Mouse (Mus musculus) megakaryocyte, adult 5-6 weeks (primary cell): ENCODE data around the gene Pus10. TPM values are rescaled to one million over a fixed set of nuclear protein-coding genes. Genes with fewer than 3 reads are reported as not detected.

Source experiments
- ATAC-seq: 2 replicates; pipeline ENCODE4 v1.8.0; 2016; ENCODE audit warnings: mild to moderate bottlenecking, inconsistent platforms; ENCODE audit not compliant: poor library complexity, severe bottlenecking
- total RNA-seq, 2 experiments: library from RNA; stranded (forward) in 1 of 2; stranded (reverse) in 1 of 2; fragments of 153-499, 151-499 nt in 1 of 2; fragments of 221-1000, 200-1000 nt in 1 of 2; gene quantifications; 2 replicates each; pipeline versions ENCODE4 v1.2.3 to v1.2.4; 2015 to 2017

Pus10 gene
- 14.6 and 21.5 TPM in 2 replicates for total RNA-seq (2015)
- total RNA-seq (2017): 26.0 and 31.1 TPM in 2 replicates

DNA sequence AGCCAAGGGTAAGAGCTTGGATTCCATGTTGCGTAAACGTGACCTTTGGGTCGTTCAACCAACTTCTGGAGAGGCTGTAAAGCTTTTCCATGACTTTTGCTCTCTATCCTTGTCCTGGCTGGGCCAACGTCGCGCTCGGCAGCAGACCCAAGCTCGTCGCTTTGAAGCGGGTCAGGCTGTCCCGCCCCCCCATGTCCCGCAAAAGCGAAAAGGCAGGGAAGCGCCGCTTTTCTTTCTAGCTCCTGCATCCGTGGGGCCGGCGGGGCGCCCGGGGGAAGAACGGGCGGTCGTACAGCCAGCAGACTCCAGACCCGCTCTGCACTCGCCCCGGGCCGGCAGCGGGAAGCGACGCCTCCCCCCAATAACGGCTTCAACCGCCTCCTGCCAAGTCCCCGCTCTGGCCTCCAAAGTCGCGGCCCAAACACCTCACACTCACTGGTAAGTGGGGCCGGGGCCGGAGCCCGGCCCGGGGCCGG is at the start of gene Pus10:
TSS of gene Pus10 (plus strand) at position 364 of the 476 bp plus-strand sequence.
- ATAC-seq: peak; percentile 32

GRCm38 (mm10) chr11:23618995-23619394 is 46.5 kb upstream of the Pus10 start:
- ATAC-seq: no peak

- ATAC-seq: no peak
Observed at GRCm38 (mm10) chr11:23630664-23631063, 34.8 kb upstream of the Pus10 start.

DNA sequence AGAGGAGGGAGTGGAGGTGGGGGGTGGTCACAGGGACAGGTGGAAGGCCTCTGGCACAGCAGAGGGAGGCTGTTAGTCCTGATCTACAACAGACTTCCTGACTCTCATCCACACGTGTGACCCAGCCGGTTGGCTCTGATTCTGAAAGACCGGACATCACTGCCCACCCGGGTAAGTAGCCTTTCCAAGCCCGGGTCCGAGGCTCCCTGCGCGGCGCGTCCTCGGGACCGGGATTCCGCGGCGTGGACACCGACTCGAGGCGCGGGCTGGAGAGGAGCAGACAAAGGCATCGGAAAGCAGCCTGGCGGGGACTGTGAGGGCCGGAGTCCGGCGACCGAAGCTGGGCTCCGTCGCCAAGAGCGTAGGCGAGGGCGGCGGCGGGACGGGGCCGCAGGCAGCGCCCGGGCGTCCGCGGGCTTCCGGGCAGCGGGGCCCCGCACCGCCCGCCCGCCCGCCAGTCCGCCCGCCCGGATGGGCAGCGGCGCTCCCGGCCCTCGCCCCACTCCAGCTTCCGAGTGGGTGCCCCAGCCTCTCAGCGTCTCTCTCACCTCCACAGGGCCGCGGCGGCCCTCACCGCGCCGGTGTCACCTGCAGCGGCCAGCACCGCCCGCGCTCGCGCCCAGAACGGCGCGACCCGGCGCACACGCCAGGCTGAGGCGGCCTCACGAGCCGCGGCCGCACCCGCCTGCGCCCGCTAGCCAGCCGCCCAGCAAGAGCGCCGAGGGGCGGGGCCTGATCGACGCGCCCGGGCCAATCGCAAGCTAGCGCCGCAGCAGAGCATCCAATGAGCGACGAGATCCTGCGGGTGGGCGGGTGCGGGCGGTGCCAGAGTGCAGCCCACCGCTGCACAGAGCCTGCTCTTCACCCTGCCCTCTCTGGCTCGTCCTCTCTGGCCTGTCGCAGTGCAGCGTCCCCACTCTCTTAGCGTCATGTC is 32.3 kb upstream of the Pus10 start, which contains the start of gene 0610010F05Rik:
TSS of gene 0610010F05Rik (minus strand) at position 695 of the 934 bp plus-strand sequence.
- ATAC-seq: peak; percentile 98

DNA sequence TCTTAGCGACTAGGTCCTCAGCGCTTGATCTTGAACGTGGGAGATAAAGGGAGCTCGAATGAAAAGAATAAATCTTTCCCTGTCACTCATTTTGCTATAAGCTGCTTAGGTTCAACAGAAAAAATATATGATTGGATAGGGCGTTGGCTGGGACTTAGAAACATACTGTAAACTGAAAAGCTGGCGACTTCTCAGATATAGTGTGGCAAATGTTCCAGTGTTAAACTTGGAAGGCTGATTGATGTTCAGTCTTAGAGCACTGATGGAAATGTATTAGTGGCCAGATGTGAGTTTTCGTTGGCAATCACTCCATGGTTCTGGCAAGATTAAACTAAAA is 31.6 kb upstream of the Pus10 start:
- ATAC-seq: no peak

GRCm38 (mm10) chr11:23634573-23634972 is 30.9 kb upstream of the Pus10 start:
- no peak for ATAC-seq

GRCm38 (mm10) chr11:23647431-23647830 is 18.0 kb upstream of the Pus10 start:
- ATAC-seq: no peak

DNA sequence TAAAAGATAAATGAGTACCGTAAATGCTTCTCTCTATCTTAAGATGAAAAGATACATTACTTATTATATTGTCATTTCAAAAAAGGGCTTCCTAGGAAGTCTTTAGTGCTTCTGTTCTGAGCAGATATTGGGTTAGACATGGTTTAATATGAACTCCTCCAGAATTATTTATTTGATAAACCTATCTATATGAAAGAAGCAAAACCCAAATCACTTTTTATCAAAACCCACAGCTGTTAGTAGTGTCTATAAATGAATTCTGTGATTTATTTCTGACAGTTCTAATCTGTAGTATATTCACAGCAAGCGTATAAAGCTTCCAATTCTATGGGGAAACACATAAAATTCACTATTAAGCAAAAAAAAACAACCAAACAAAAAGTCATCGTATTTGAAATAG is 17.6 kb upstream of the Pus10 start:
- no peak for ATAC-seq

- ATAC-seq: no peak
Observed at GRCm38 (mm10) chr11:23653666-23654065, 11.8 kb upstream of the Pus10 start.

GRCm38 (mm10) chr11:23657791-23658190 is 7.7 kb upstream of the Pus10 start:
- ATAC-seq: no peak

DNA sequence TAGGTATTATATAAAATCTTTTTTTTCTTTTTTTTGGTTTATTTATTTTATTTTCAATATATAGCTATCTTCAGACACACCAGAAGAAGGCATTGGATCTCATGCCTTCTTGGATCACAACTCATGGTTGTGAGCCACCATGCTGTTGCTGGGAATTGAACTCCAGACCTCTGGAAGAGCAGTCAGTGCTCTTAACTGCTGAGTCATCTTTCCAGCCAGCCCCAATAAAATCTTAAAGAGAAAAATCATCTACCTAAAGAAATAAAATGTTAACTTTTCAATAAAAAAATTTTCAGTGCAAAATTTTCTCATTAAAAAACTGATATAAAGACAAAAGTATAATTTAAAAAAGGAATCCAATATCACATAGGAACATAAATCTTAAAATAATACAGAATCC is 1.2 kb upstream of the Pus10 start:
- no peak for ATAC-seq

DNA sequence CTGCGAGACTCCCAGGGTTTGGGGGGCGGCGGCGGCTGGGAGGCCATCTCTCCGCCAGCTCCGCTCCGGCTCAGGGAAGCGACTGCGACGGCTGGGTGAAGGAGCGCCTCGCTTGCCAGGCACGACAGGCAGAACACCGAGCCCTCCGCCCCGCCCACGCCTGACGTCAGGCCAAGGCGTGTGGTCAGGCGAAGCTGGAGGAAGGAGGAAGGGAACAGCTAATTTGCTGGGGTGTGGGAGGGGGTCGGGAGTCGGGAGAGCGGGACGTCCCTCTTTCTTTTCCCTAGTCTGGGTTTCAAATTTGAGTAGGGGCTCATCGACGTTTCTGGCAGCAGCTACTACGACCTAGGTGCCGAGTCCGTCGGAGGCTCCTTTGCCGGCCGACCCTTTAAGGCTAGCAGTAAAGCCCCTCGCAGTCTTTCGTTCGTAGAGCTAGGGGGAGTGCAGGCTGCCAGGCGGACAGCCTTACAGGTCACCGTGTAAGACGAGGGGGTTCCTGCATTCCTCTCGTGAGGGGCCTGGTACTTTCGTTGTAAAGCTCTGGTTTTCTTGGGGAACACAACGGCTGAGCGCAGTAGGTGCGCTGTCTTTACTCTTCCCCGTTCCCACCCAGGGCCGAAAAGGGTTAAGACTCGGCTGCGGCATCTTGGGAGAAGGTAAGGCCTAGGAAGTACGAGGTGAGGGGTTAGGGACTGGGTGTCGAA is 476 bp downstream of the Pus10 start, which contains the start of gene Pex13:
TSS of gene Pex13 (minus strand) at position 162 of the 704 bp plus-strand sequence.
- peak; percentile 95 for ATAC-seq

DNA sequence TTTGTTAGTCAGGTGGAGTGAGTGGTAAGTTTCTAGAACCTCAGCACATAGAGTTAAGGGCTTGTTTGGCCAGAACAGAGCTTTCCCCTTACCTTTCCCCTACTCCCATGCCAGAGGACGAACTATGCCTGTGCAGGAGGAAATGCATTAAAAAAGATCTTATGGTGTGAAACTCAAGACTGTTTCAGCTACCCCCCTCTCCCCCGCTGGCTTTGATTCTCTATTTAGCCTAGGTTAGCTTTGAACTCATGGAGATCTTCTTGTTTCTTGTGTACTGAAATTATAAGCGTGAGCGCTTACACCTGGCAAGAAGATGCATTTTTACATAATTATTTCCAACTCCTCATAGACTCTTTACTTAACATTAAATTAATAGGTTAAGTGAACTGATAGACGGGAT is 1.1 kb downstream of the Pus10 start:
- no peak; the same call in 1 of the 2 replicates for ATAC-seq

DNA sequence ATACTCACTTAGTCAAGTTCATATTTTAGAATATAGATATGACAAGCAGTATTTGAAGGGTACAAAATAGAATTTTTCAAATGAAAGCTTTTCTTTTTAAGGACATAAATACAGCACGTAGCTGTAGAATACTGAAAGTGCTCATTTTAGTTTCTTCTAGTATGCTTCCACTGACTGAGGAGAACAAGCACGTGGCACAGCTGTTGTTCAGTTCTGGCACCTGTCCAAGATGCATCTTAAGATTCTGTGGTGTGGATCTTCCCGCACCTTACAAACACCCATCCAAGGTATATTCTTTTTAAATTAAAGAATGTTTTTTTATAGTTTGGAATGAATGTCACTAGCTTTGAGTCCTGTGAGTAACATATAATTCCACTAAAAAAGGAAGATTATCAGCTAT is 1.7 kb downstream of the Pus10 start:
- ATAC-seq: no peak

DNA sequence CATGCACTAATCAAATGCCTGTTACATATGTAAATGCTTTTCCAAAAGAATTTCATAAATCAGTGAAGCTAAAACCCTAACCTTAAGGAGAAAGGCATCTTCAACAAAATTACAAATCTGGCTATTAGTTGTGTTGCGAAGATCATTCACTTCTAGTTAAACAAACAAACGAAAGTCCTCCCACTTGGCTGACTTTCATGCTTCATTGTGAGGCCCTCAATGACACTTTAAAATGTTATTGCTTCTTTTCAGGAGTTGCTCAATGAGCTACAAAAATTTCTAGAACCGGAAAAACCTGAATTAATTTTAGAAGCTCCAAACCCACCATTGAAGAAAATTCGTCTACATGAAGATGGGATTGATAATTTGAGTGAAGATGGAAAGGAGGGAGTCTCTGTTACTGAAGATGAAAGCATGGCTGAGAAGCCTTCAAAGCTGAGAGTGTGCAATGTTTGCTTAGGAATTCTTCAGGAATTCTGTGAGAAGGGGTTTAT is 6.8 kb downstream of the Pus10 start:
- no peak for ATAC-seq

GRCm38 (mm10) chr11:23676100-23676499 is 10.6 kb downstream of the Pus10 start:
- no peak for ATAC-seq

DNA sequence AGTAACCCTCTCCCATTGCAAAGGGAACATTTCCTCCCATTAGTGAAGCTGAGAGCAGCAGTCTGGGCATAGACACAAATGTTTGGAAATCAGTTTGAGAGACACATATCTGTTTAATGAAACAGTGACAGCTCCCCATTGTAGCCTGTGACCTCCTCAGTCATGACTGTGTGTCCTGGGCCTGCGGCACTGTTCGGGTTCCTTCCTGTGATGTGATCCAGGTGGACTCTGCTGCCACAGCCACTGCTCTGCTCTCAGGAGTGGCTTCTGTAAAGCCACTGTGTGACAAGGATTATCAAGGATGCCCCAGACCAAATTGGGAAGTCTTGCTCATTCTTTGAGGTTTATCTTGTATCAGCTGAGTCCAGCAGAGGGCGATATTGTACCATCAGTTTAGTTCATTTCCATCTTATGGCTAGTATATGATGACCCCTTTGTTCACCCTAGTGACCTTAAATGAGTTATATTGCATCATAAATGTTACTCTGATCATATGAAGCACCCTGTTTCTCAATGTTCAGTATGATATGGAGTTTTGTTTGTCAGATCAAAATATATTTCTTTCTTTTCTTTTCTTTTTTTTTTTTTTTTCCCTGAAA is 13.7 kb downstream of the Pus10 start:
- ATAC-seq: peak; percentile 96

- ATAC-seq: no peak
Observed at GRCm38 (mm10) chr11:23680435-23680950, 15.0 kb downstream of the Pus10 start.

GRCm38 (mm10) chr11:23682561-23682960 is 17.1 kb downstream of the Pus10 start:
- peak; percentile 29; the same call in 1 of the 2 replicates for ATAC-seq

GRCm38 (mm10) chr11:23686671-23687070 is 21.2 kb downstream of the Pus10 start:
- ATAC-seq: no peak

GRCm38 (mm10) chr11:23688060-23688459 is 22.6 kb downstream of the Pus10 start:
- ATAC-seq: peak; percentile 64
